Mouse (Mus musculus): Measurements from ENCODE around the gene Arfgap2. TPM values are rescaled to one million over a fixed set of nuclear protein-coding genes. Genes with fewer than 3 reads are reported as not detected.

The Arfgap2 gene
- polyA plus RNA-seq, 1 experiment from 2014 or later = 64.2 TPM

GRCm38 (mm10) chr2:91322490-91322889, 57.7 kb downstream of the Arfgap2 start:
- no peak overlapping the region for H3K27ac ChIP-seq (ENCODE audit: low read depth)
- H3K9me3 ChIP-seq (ENCODE audit: low read length) = no peaks in the 10 kb centered on the region
- no peak overlapping the region for H3K4me3 ChIP-seq (ENCODE audit: low read depth, low read length)
- H3K4me2 ChIP-seq (ENCODE audit: low read depth, low read length) = no peak overlapping the region
- TF ChIP-seq CTCF (IDR thresholded peaks at IDR 0.05; ENCODE audit: low read depth) = no peak
- TF ChIP-seq EP300 (IDR thresholded peaks at IDR 0.05; ENCODE audit: low read depth) = no peak
- DNase-seq (no peak), ATAC-seq (no peak)
- H3K4me1 ChIP-seq (ENCODE audit: insufficient read depth) = 0 out of 2 replicates have a peak, but pooled peaks cover 2% of the 10 kb centered on the region
- 47% methylated on average over 4 of the region's 4 CpGs for WGBS (ENCODE audit: insufficient replicate concordance)
- no peaks in the 10 kb centered on the region for H3K27me3 ChIP-seq (ENCODE audit: insufficient read depth, low read length)
- H3K36me3 ChIP-seq (replicated peaks; ENCODE audit: insufficient read depth, low read length) = no peaks in the 10 kb centered on the region
- H3K9ac ChIP-seq (replicated peaks) = no peak overlapping the region

GRCm38 (mm10) chr2:91324346-91324745, 59.6 kb downstream of the Arfgap2 start:
- no peak overlapping the region for H3K9ac ChIP-seq (replicated peaks)
- ATAC-seq (no peak), DNase-seq (no peak)
- H3K4me2 ChIP-seq (ENCODE audit: low read depth, low read length) = no peak overlapping the region
- no peak overlapping the region for H3K4me3 ChIP-seq (ENCODE audit: low read depth, low read length)
- H3K27me3 ChIP-seq (ENCODE audit: insufficient read depth, low read length) = no peaks in the 10 kb centered on the region
- 72% methylated on average over 1 of the region's 1 CpGs for WGBS (ENCODE audit: insufficient replicate concordance)
- H3K4me1 ChIP-seq (ENCODE audit: insufficient read depth) = peaks cover 6% of the 10 kb centered on the region; the same call in 1 of the 2 replicates
- H3K36me3 ChIP-seq (replicated peaks; ENCODE audit: insufficient read depth, low read length) = no peaks in the 10 kb centered on the region
- TF ChIP-seq CTCF (IDR thresholded peaks at IDR 0.05; ENCODE audit: low read depth) = no peak
- TF ChIP-seq EP300 (IDR thresholded peaks at IDR 0.05; ENCODE audit: low read depth) = no peak
- no peaks in the 10 kb centered on the region for H3K9me3 ChIP-seq (ENCODE audit: low read length)
- no peak overlapping the region for H3K27ac ChIP-seq (ENCODE audit: low read depth)

GRCm38 (mm10) chr2:91324761-91325421, 60.1 kb downstream of the Arfgap2 start:
- TF ChIP-seq EP300 (IDR thresholded peaks at IDR 0.05; ENCODE audit: low read depth) (no peak), CTCF (IDR thresholded peaks at IDR 0.05; ENCODE audit: low read depth) (no peak)
- H3K9me3 ChIP-seq (ENCODE audit: low read length) = no peaks in the 10 kb centered on the region
- H3K27me3 ChIP-seq (ENCODE audit: insufficient read depth, low read length) = no peaks in the 10 kb centered on the region
- no peak for ATAC-seq
- DNase-seq = no peak
- no peak overlapping the region for H3K27ac ChIP-seq (ENCODE audit: low read depth)
- H3K36me3 ChIP-seq (replicated peaks; ENCODE audit: insufficient read depth, low read length) = no peaks in the 10 kb centered on the region
- H3K4me1 ChIP-seq (ENCODE audit: insufficient read depth) = peaks cover 6% of the 10 kb centered on the region; the same call in 1 of the 2 replicates
- 76% methylated on average over 15 of the region's 15 CpGs for WGBS (ENCODE audit: insufficient replicate concordance)
- H3K9ac ChIP-seq (replicated peaks) = no peak overlapping the region
- H3K4me3 ChIP-seq (ENCODE audit: low read depth, low read length) = no peak overlapping the region
- H3K4me2 ChIP-seq (ENCODE audit: low read depth, low read length) = no peak overlapping the region

Other genes with a start within 250 kb of the Arfgap2 start
- 1.6 and 1.8 TPM in 2 replicates for gene Rapsn, start 229.4 kb upstream of the Arfgap2 start, polyA plus RNA-seq (2015; fragmentation: Nextera tagmentation; extraction: Ambion mirVana)
- gene Psmc3, start 211.0 kb upstream of the Arfgap2 start, polyA plus RNA-seq (2015; fragmentation: Nextera tagmentation; extraction: Ambion mirVana) = 109 and 112 TPM in 2 replicates
- gene Slc39a13, start 194.6 kb upstream of the Arfgap2 start, polyA plus RNA-seq (2015; fragmentation: Nextera tagmentation; extraction: Ambion mirVana) = 7.2 TPM in 2 replicates
- gene Spi1, start 182.6 kb upstream of the Arfgap2 start, polyA plus RNA-seq (2015; fragmentation: Nextera tagmentation; extraction: Ambion mirVana) = 31.7 and 35.5 TPM in 2 replicates
- gene Mybpc3, start 146.8 kb upstream of the Arfgap2 start, polyA plus RNA-seq (2015; fragmentation: Nextera tagmentation; extraction: Ambion mirVana) = 0.04 TPM in 2 replicates
- 2.9 and 3.6 TPM in 2 replicates for gene Madd, start 81.1 kb upstream of the Arfgap2 start, polyA plus RNA-seq (2015; fragmentation: Nextera tagmentation; extraction: Ambion mirVana)
- 30.0 and 31.0 TPM in 2 replicates for gene Nr1h3, start 62.1 kb upstream of the Arfgap2 start, polyA plus RNA-seq (2015; fragmentation: Nextera tagmentation; extraction: Ambion mirVana)
- gene Acp2, start 62.1 kb upstream of the Arfgap2 start, polyA plus RNA-seq (2015; fragmentation: Nextera tagmentation; extraction: Ambion mirVana) = 13.0 and 14.1 TPM in 2 replicates
- 4.0 and 4.2 TPM in 2 replicates for gene Ddb2, start 28.0 kb upstream of the Arfgap2 start, polyA plus RNA-seq (2015; fragmentation: Nextera tagmentation; extraction: Ambion mirVana)
- 27.8 and 28.5 TPM in 2 replicates for gene Pacsin3, start 9.0 kb upstream of the Arfgap2 start, polyA plus RNA-seq (2015; fragmentation: Nextera tagmentation; extraction: Ambion mirVana)
- 4.1 and 5.5 TPM in 2 replicates for gene 1110051M20Rik, start 179.7 kb downstream of the Arfgap2 start, polyA plus RNA-seq (2015; fragmentation: Nextera tagmentation; extraction: Ambion mirVana)
- 1.4 and 1.5 TPM in 2 replicates for gene Lrp4, start 192.5 kb downstream of the Arfgap2 start, polyA plus RNA-seq (2015; fragmentation: Nextera tagmentation; extraction: Ambion mirVana)